Mouse (Mus musculus) brain, embryonic 18.5 days (tissue): ENCODE results near the gene 9130409I23Rik.
"Not testable (repeated sequence)": the region's sequence is repeated elsewhere in the genome, so short reads cannot be mapped to it uniquely, and the experiment has no call there.

Source experiments
- DNase-seq: peaks from one replicate; pipeline ENCODE4 v3.0.0-alpha.2; 2012; ENCODE audit warnings: low read depth, low spot score

The 9130409I23Rik gene

GRCm38 (mm10) chr1:181035015-181035778, 15.8 kb upstream of the 9130409I23Rik start:
- DNase-seq: not testable (repeated sequence)

GRCm38 (mm10) chr1:181037623-181038022, 13.4 kb upstream of the 9130409I23Rik start:
- DNase-seq: no peak

GRCm38 (mm10) chr1:181039652-181040051, 11.4 kb upstream of the 9130409I23Rik start:
- DNase-seq: no peak

GRCm38 (mm10) chr1:181047520-181047919, 3.5 kb upstream of the 9130409I23Rik start:
- no peak for DNase-seq

GRCm38 (mm10) chr1:181049328-181049842, 1.7 kb upstream of the 9130409I23Rik start:
- no peak for DNase-seq

- DNase-seq: no peak
These were observed 1.9 kb downstream of the 9130409I23Rik start for GRCm38 (mm10) chr1:181052898-181053297.

GRCm38 (mm10) chr1:181061784-181062485, 10.9 kb downstream of the 9130409I23Rik start:
- no peak for DNase-seq

GRCm38 (mm10) chr1:181063991-181064390, 13.0 kb downstream of the 9130409I23Rik start:
- DNase-seq: no peak

GRCm38 (mm10) chr1:181064648-181065047, 13.6 kb downstream of the 9130409I23Rik start:
- DNase-seq: no peak

- no peak for DNase-seq
These were observed 17.3 kb downstream of the 9130409I23Rik start for GRCm38 (mm10) chr1:181068344-181068743.

- DNase-seq: no peak
These were observed 18.6 kb downstream of the 9130409I23Rik start for GRCm38 (mm10) chr1:181069671-181070070.

- no peak for DNase-seq
These were observed 22.0 kb downstream of the 9130409I23Rik start for GRCm38 (mm10) chr1:181073075-181073474.

- no peak for DNase-seq
These were observed 33.0 kb downstream of the 9130409I23Rik start for GRCm38 (mm10) chr1:181084021-181084420.

- DNase-seq: no peak
These were observed 39.0 kb downstream of the 9130409I23Rik start for GRCm38 (mm10) chr1:181090048-181090447.
